Mouse (Mus musculus) myocyte (in vitro differentiated cells): Measurements from ENCODE around the gene Plau. TPM values are rescaled to one million over a fixed set of nuclear protein-coding genes. Genes with fewer than 3 reads are reported as not detected.

Source experiments
- H3K27me3 ChIP-seq: one replicate; pipeline ENCODE4 v1.6.1; 2011; ENCODE audit not compliant: control insufficient read depth, insufficient read depth, insufficient read length
- H3K36me3 ChIP-seq: one replicate; pipeline ENCODE4 v1.6.1; 2011; ENCODE audit not compliant: control insufficient read depth, insufficient read depth
- H3K4me2 ChIP-seq: one replicate; pipeline ENCODE4 v1.6.1; 2011; ENCODE audit warnings: low read depth, control low read depth
- H3K4me3 ChIP-seq: one replicate; pipeline ENCODE4 v1.5.1; 2011; ENCODE audit warnings: mild to moderate bottlenecking, control low read depth, moderate library complexity
- H3K79me2 ChIP-seq: one replicate; pipeline ENCODE4 v1.6.1; 2011; ENCODE audit not compliant: control insufficient read depth, insufficient read depth
- H3ac ChIP-seq: one replicate; pipeline ENCODE4 v1.6.1; 2011; ENCODE audit not compliant: control insufficient read depth, insufficient read length
- CEBPB ChIP-seq: IDR thresholded peaks from 2 replicates; pipeline ENCODE4 v1.6.1; 2011; ENCODE audit warnings: mild to moderate bottlenecking, moderate library complexity; ENCODE audit not compliant: poor library complexity, insufficient read depth, severe bottlenecking
- E2F4 ChIP-seq: IDR thresholded peaks from one replicate; pipeline ENCODE4 v1.6.1; 2011; ENCODE audit warnings: mild to moderate bottlenecking, control low read depth, moderate library complexity; ENCODE audit not compliant: insufficient read depth
- MAX ChIP-seq: IDR thresholded peaks from one replicate; pipeline ENCODE4 v1.6.1; 2011; ENCODE audit warnings: low read depth, mild to moderate bottlenecking, control low read depth
- MYOD1 ChIP-seq, 3 experiments: IDR thresholded peaks; one replicate each; pipeline ENCODE4 v1.6.1; 2011; ENCODE audit warnings: control low read depth in 2 of 3, low read depth in 2 of 3, mild to moderate bottlenecking in 2 of 3, moderate library complexity in 1 of 3; ENCODE audit not compliant: insufficient read length in 2 of 3, control insufficient read depth in 1 of 3
- MYOG ChIP-seq, 3 experiments: IDR thresholded peaks; one replicate each; pipeline ENCODE4 v1.6.1; 2011; ENCODE audit warnings: control low read depth in 2 of 3, low read depth in 2 of 3, mild to moderate bottlenecking in 2 of 3; ENCODE audit not compliant: insufficient read length in 2 of 3, control insufficient read depth in 1 of 3, insufficient read depth in 1 of 3
- POLR2A ChIP-seq: IDR thresholded peaks from one replicate; pipeline ENCODE4 v1.6.1; 2011; ENCODE audit warnings: low read depth, mild to moderate bottlenecking, control low read depth, moderate library complexity; ENCODE audit not compliant: insufficient read length
- POLR2AphosphoS2 ChIP-seq: IDR thresholded peaks from one replicate; pipeline ENCODE4 v1.6.1; 2011; ENCODE audit warnings: low read depth, control low read depth; ENCODE audit not compliant: insufficient read length
- REST ChIP-seq: IDR thresholded peaks from one replicate; pipeline ENCODE4 v1.6.1; 2011; ENCODE audit warnings: mild to moderate bottlenecking, control low read depth, moderate library complexity; ENCODE audit not compliant: insufficient read depth, insufficient read length
- SRF ChIP-seq: IDR thresholded peaks from one replicate; pipeline ENCODE4 v1.6.1; 2011; ENCODE audit warnings: low read depth; ENCODE audit not compliant: control insufficient read depth, insufficient read length
- TCF12 ChIP-seq: IDR thresholded peaks from one replicate; pipeline ENCODE4 v1.6.1; 2011; ENCODE audit warnings: mild to moderate bottlenecking, control low read depth; ENCODE audit not compliant: poor library complexity, insufficient read depth, severe bottlenecking
- TCF3 ChIP-seq: IDR thresholded peaks from one replicate; pipeline ENCODE4 v1.6.1; 2011; ENCODE audit warnings: low read depth, control low read depth; ENCODE audit not compliant: insufficient read length
- USF1 ChIP-seq: IDR thresholded peaks from one replicate; pipeline ENCODE4 v1.6.1; 2011; ENCODE audit warnings: low read depth, mild to moderate bottlenecking, control low read depth, moderate library complexity
- polyA plus RNA-seq: library from polyadenylated mRNA; unstranded; fragments of >200 nt; fragmentation: generic; extraction: Trizol; gene quantifications from one replicate; pipeline ENCODE4 v1.2.1, GENCODE M21; 2012; ENCODE audit warnings: missing spikeins

Plau gene
- polyA plus RNA-seq, 1 experiment, result 40.1 TPM

DNA sequence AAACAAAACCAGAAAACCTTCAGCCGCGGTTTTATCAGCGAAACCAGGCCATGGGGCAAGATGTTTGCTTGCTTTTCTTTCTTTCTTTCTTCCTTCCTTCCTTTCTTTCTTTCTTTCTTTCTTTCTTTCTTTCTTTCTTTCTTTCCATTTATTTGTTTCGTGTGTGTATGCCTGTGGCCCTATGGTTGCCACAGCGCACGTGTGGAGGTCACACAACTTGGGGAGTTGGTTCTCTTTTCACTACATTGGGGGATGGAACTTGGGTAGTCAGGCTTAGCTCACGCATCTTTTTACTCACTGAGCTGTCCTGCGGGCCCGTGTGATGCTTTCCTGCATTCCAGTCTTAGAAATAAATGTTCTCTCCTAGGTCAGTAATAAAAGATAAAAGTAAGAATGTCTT, 41.9 kb upstream of the Plau start:
- TF ChIP-seq POLR2AphosphoS2 (no peak), POLR2A (no peak), USF1 (no peak), E2F4 (no peak), TCF3 (no peak), REST (no peak), SRF (no peak), MAX (no peak), CEBPB (no peak), TCF12 (no peak), MYOD1 (IDR thresholded peaks at IDR 0.05; ENCODE audit: control insufficient read depth in 1 of 3, insufficient read length in 2 of 3, low read depth in 2 of 3) (no peak), MYOG (IDR thresholded peaks at IDR 0.05; ENCODE audit: control insufficient read depth in 1 of 3, insufficient read depth in 1 of 3, insufficient read length in 2 of 3, low read depth in 2 of 3) (no peak)
- peaks cover 10% of the 10 kb centered on the region for H3K36me3 ChIP-seq
- no peak overlapping the region for H3ac ChIP-seq
- peak overlapping the region; percentile 83 for H3K4me2 ChIP-seq
- peak overlapping the region; percentile 41 for H3K4me3 ChIP-seq
- H3K79me2 ChIP-seq, result peaks cover 34% of the 10 kb centered on the region
- no peaks in the 10 kb centered on the region for H3K27me3 ChIP-seq

- Histone ChIP-seq H3K4me3 (peak overlapping the region; percentile 41), H3K36me3 (peaks cover 7% of the 10 kb centered on the region), H3K4me2 (peak overlapping the region; percentile 83), H3K27me3 (no peaks in the 10 kb centered on the region), H3K79me2 (peaks cover 24% of the 10 kb centered on the region), H3ac (no peak overlapping the region)
- TF ChIP-seq MYOD1 (IDR thresholded peaks at IDR 0.05; ENCODE audit: control insufficient read depth in 1 of 3, insufficient read length in 2 of 3, low read depth in 2 of 3) (peak in 1 of 3 experiments; percentile 16), TCF12 (no peak)
Observed at GRCm38 (mm10) chr14:20795423-20796152, 40.9 kb upstream of the Plau start.

DNA sequence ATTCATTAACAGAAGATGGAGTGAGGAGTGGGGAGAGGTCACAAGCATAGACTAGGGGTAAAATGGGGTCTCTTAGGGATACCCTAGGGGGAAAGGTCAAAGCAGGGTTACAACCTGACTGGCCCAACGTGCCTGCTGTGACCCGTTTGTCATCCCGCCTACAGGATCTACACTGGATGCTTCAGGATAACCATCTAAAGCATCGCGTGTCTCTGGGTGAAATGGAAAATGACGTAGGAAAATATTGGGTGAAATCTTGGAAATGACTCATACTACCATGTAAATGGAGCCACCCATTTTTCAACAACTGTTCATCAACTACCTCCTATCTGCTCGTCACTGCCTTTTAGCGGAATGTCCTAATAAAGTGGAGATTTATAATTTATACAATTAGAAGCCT, 40.3 kb upstream of the Plau start:
- Histone ChIP-seq H3K27me3 (no peaks in the 10 kb centered on the region), H3ac (no peak overlapping the region), H3K79me2 (peaks cover 19% of the 10 kb centered on the region), H3K36me3 (peaks cover 1% of the 10 kb centered on the region), H3K4me3 (peak overlapping the region; percentile 41), H3K4me2 (peak overlapping the region; percentile 83)
- TF ChIP-seq E2F4 (no peak), TCF3 (no peak), REST (no peak), CEBPB (no peak), POLR2A (peak; percentile 43), MYOG (IDR thresholded peaks at IDR 0.05; ENCODE audit: control insufficient read depth in 1 of 3, insufficient read depth in 1 of 3, insufficient read length in 2 of 3, low read depth in 2 of 3) (no peak)

GRCm38 (mm10) chr14:20796643-20797042, 39.8 kb upstream of the Plau start:
- peaks cover 14% of the 10 kb centered on the region for H3K79me2 ChIP-seq
- no peaks in the 10 kb centered on the region for H3K36me3 ChIP-seq
- no peak overlapping the region for H3ac ChIP-seq
- H3K4me3 ChIP-seq, result no peak overlapping the region
- peak overlapping the region; percentile 83 for H3K4me2 ChIP-seq
- TF ChIP-seq E2F4, result no peak
- no peak for TF ChIP-seq CEBPB
- TF ChIP-seq REST, result no peak
- TF ChIP-seq SRF, result no peak
- TF ChIP-seq POLR2AphosphoS2, result no peak
- TF ChIP-seq POLR2A, result no peak
- no peak for TF ChIP-seq MYOD1 (IDR thresholded peaks at IDR 0.05; ENCODE audit: control insufficient read depth in 1 of 3, insufficient read length in 2 of 3, low read depth in 2 of 3)
- no peak for TF ChIP-seq TCF3
- H3K27me3 ChIP-seq, result no peaks in the 10 kb centered on the region

DNA sequence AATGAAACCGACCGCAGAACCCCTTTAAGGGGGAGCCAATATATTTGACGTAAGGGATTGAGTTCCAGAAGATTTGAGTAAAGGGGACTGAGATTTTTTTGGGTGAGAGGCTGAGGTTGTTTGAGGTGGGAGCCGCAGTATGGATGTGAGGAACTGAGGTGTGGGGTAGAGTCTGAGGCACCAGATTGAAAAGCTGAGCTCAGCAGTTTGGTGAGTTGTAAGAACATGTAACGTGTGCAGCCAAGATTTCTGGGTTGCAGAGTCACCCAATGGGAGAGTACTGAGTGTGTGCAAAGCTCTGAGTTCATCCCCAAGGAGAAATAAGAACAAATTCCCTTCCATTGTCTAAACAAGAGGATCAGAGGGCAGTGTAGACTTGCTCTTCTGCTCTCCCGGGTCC, 38.2 kb upstream of the Plau start:
- Histone ChIP-seq H3K79me2 (no peaks in the 10 kb centered on the region), H3K4me2 (no peak overlapping the region), H3K27me3 (no peaks in the 10 kb centered on the region), H3ac (no peak overlapping the region), H3K4me3 (no peak overlapping the region), H3K36me3 (no peaks in the 10 kb centered on the region)
- no peak for TF ChIP-seq USF1
- TF ChIP-seq TCF3, result no peak
- TF ChIP-seq MAX, result no peak
